Mouse (Mus musculus) cerebellum, postnatal 4 days (tissue): ENCODE measurements around the gene Abcg1.

Experiments used
- DNase-seq, 2 experiments: peaks; one replicate each; pipeline ENCODE4 v3.0.0; 2022; ENCODE audit warnings: low spot score in 2 of 2, mixed read lengths in 1 of 2

The Abcg1 gene

DNA sequence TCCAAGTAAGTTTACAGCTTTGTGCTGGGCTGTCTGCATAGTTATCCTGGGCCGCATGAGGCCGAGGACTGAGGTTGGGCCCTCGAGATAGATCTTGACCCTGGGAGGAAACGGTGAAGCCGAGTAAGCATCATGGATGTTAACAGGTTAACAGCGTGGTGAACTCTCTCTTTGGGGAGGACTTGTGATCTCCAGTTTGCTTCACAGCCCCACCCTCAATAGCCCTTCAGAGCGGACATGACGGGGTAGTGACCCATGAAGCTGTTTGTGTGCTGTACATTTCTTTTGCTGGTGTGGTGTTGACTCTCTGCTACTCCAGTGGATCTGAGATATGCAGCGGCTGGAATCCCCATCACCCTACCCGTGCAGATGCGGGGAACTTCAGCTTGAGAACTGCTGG is 21.1 kb downstream of the Abcg1 start:
- DNase-seq: no peak

DNA sequence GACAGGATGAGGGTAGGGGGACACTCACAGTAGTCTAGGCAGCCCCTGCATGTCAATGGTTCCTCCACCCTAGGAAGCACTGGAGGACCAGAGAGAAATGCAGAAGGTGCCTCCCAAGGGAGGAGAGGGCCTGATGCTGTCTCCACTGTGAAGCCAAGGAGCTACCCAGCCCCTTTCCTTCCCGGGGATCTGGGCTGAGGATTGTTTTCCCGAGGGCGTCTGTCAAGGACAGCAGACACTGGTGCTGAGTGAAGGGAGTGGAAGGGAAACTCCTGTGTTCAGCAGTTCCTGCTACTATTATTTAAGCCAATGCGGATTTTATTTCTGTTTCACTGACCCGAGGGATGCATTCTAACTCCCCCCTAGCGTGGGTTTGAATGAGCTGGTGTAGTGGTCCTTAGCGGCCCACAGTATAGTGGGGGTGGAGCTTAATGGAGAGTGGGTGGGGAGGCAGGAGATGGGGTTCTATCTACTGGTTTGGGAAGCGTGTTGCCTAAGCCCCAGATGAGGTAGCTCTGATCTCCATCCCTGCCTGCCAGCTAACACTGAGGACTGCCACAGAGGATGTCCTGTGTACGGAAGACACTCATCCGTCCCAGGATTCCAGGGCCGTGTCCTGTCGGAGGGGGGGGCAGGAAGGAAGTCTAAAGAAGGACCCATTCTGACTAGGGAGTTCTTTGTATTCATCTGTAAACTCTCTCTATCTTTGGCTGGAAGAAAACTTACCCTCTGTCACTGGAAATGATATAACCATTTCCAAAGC is 21.8 kb downstream of the Abcg1 start:
- DNase-seq: no peak

DNA sequence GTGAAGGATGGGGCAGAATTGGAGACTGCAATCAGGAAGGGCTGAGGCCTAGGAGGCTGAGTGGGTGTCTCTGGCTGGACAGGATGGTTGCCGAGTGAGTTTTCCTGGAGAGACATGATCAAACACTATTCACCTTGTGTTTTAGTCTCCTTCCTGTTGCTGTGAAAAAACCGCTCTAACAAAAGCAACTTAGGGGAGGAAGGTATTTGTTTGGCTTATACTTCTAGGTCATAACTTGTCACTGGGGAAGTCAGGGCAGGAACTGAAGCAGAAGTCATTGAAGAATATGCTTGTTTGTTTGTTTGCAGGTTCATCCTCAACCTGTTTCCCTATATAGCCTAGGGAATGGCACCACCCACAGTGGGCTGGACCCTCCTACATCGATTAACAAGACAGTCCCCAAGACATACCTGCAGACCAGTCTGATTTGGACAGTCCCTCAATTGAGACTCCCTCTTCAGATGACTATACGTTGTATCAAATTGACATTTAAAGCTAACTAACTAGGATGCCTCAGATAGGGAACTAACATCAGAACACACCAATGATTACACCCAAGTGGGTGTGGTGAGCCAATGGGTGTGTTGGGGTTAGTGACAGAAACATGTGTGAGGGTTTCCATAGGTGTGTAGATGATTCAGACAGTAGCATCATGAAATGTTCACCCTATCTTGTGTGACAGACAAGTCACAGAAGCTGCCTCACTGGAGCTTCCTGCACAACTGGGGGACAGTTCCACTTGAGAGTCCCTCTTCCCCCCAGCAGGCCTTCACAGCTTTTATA is 25.0 kb downstream of the Abcg1 start:
- no peak for DNase-seq

GRCm38 (mm10) chr17:31085519-31085918 is 28.0 kb downstream of the Abcg1 start:
- no peak for DNase-seq

GRCm38 (mm10) chr17:31086196-31086595 is 28.7 kb downstream of the Abcg1 start:
- DNase-seq: peak in 1 of 2 experiments; percentile 43

DNA sequence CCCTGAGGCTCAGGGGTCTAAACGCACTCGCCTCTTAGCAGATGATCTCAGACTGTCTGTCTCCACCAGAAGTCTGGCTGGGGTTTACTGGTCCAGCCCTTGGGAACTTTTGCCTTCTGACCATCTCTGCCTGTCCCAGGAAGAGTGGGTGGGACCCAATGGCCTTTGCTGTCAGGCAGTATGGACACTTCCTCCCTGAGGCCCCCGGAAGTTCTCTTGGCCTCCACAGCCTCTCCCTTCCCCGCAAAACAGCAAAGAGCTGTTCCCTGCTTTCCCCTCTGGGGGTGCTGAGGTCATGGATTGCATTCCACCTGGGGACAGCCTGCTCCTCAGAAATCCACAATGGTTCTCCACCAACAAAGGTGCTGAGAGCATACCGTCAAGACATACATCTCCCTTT is 31.2 kb downstream of the Abcg1 start:
- no peak for DNase-seq

DNA sequence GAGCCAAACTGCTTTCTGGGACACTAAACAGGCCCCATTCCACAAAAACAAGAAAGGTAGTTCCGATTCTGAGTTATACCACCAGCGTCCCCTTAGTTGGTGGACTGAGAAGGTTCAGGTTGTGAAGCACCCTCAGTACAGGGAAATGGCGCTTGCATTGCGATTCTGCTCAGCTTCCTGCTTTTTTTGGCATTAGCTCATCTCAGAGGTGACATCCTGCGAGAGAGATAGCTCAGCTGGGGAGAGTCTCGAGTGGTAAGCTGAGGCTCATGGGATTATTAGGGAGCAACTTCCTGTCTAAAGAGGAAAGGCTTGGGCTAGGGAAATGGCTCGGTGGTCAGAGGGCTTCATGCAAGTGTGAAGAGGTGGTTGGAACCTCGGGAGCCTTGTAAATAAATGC is 32.4 kb downstream of the Abcg1 start:
- DNase-seq: no peak

- DNase-seq: no peak
Observed at GRCm38 (mm10) chr17:31091023-31091735, 33.7 kb downstream of the Abcg1 start.

- no peak for DNase-seq
Observed at GRCm38 (mm10) chr17:31094781-31095180, 37.3 kb downstream of the Abcg1 start.

- DNase-seq: no peak
Observed at GRCm38 (mm10) chr17:31095570-31095969, 38.1 kb downstream of the Abcg1 start.

DNA sequence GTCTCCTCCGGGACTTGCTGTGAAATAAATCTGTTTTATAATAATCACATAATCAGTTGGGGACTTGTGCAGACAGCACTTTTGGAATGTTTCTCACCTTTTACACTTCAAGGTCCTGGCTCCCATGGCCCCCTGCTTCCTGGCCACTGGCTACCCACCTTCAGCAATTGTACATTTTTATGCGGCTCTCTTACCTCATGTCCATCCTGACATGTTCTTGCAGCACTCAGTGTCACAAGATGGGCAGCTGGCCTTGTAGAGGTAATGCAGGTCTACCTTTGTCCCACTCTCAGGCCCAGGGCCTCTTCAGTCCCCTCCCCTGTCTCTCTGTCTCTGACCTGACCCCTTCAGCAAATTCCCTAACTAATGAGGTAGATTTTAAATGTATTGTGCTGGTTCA is 39.4 kb downstream of the Abcg1 start:
- no peak for DNase-seq

DNA sequence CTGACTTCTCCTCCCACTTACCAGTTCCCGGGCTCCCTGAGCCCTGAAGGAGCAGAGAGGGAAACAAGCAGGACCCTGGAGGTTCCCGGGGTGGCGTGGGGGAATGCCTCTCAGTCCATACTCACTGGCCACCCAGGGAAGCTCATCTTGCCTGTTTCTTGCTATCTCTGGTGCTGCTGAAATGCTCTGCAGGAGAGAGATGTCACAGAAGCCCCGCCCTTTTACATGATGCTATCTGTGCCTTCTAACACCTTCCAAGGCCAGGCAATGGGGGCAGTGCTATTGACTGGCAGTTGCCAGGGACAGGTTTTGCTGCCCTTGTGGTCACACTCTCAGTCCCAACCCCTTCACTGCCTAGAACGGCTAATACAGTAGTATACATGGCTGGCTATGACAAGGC is 41.3 kb downstream of the Abcg1 start:
- DNase-seq: no peak

GRCm38 (mm10) chr17:31103007-31103570 is 45.6 kb downstream of the Abcg1 start:
- no peak for DNase-seq

DNA sequence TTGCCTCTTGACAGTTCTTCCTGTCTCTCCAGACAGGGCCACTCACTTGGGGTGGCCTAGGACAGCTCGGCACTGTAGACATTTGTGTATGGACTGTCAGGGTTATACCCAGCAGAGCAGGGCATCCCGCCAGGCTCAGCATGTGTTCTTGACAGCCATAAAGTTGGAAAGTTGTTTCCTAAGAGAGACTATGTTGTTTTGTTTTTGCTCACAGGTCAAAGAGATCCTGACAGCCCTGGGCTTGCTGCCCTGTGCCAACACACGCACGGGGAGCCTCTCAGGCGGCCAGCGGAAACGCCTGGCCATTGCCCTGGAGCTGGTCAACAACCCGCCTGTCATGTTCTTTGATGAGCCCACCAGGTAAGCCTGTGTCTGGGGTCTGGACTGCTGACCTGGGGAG is 46.3 kb downstream of the Abcg1 start:
- DNase-seq: no peak

DNA sequence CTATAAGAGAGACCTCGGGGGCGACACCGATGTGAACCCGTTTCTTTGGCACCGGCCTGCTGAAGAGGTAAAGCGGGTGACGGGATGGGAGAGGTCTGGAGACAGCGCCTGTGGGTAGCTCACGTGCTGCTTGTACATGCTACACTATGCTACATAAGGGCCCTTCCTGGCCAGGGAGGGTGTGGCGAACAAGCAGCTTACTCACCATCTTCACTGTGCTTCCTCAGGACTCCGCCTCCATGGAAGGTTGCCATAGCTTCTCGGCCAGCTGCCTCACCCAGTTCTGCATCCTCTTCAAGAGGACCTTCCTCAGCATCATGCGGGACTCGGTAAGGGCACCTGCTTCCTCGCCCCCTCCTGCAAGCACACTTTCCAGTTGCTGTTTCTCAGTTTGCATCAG is 50.9 kb downstream of the Abcg1 start:
- DNase-seq: no peak

DNA sequence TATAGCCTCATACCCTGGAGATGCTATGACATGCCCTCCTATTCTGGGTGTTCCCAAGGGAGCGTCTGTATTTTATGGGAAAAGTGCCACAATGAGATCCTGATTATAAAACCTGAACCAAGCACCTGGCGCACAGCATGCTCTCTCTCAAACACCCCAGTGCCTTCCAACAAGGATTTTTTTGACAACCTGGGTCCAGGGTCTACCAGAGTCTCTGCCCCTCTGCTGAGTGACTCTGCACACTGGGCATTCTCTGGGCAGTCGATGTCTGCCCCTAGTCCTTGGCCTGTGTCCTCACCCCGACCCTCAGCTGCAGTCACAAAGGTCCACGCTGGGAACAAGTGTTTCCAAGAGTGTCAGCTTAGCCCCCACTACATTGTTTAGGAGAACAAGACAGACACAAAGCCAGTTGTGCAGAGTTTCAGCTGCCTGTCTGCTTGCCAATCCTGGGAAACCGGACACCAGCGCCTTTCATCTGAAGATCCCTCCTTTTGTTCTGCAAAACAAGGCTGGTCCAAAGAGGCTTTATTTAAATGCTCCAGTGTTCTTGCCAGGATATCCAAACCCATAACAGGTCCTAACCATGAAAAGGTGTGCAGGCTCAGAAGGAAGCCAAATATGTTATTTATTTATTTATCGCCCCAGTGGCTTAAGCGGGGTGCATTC is 55.8 kb downstream of the Abcg1 start:
- no peak for DNase-seq

- no peak for DNase-seq
Observed at GRCm38 (mm10) chr17:31116063-31116462, 58.6 kb downstream of the Abcg1 start.

- DNase-seq: no peak
Observed at GRCm38 (mm10) chr17:31117946-31118345, 60.5 kb downstream of the Abcg1 start.

DNA sequence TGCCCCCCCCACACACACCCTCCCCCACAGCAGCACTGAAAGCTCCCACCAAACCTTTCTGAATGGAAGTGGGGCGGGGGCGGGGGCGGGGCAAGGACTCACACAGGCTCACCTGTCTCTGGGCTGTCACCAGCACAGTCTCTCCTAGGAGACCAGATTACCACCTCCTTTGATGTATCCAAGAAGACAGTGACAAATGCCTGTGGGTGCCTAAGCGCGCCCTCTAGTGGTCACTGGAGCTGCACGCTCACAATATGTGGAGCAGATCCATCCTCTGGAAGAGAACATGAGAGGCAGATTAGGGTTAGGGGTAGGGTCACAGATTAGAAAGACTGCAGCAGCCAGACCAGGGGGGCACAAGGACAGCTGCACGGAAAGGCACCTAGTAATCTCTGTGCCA is 62.0 kb downstream of the Abcg1 start:
- DNase-seq: peak; percentile 64 to 82

GRCm38 (mm10) chr17:31121975-31122374 is 64.5 kb downstream of the Abcg1 start:
- DNase-seq: peak; percentile 54 to 75

- DNase-seq: peak; percentile 47 to 82
Observed at GRCm38 (mm10) chr17:31125548-31126266, 68.2 kb downstream of the Abcg1 start.
